Mouse (Mus musculus): ENCODE measurements around the gene Cops3. TPM values are rescaled to one million over a fixed set of nuclear protein-coding genes. Genes with fewer than 3 reads are reported as not detected.

The Cops3 gene
- total RNA-seq, 1 experiment from 2014 or later: 202 TPM

- no peak for ATAC-seq (replicated peaks; ENCODE audit: low read depth, poor library complexity, severe bottlenecking)
These were observed 59.4 kb downstream of the Cops3 start for GRCm38 (mm10) chr11:59780241-59780640.

GRCm38 (mm10) chr11:59779406-59779805, 60.2 kb downstream of the Cops3 start:
- ATAC-seq (replicated peaks; ENCODE audit: low read depth, poor library complexity, severe bottlenecking): no peak

GRCm38 (mm10) chr11:59778874-59779223, 60.8 kb downstream of the Cops3 start:
- no peak for ATAC-seq (replicated peaks; ENCODE audit: low read depth, poor library complexity, severe bottlenecking)

GRCm38 (mm10) chr11:59778181-59778873, 61.3 kb downstream of the Cops3 start:
- peak; percentile 97 for ATAC-seq (replicated peaks; ENCODE audit: low read depth, poor library complexity, severe bottlenecking)

GRCm38 (mm10) chr11:59777259-59777658, 62.4 kb downstream of the Cops3 start:
- ATAC-seq (replicated peaks; ENCODE audit: low read depth, poor library complexity, severe bottlenecking): no peak

- ATAC-seq (replicated peaks; ENCODE audit: low read depth, poor library complexity, severe bottlenecking): no peak
These were observed 64.0 kb downstream of the Cops3 start for GRCm38 (mm10) chr11:59775435-59776148.

GRCm38 (mm10) chr11:59774522-59774921, 65.1 kb downstream of the Cops3 start:
- ATAC-seq (replicated peaks; ENCODE audit: low read depth, poor library complexity, severe bottlenecking): peak; percentile 39

GRCm38 (mm10) chr11:59772902-59773301, 66.7 kb downstream of the Cops3 start:
- ATAC-seq (replicated peaks; ENCODE audit: low read depth, poor library complexity, severe bottlenecking): no peak

GRCm38 (mm10) chr11:59772291-59772690, 67.3 kb downstream of the Cops3 start:
- no peak for ATAC-seq (replicated peaks; ENCODE audit: low read depth, poor library complexity, severe bottlenecking)

- ATAC-seq (replicated peaks; ENCODE audit: low read depth, poor library complexity, severe bottlenecking): peak; percentile 62
These were observed 68.9 kb downstream of the Cops3 start for GRCm38 (mm10) chr11:59770753-59771152.

GRCm38 (mm10) chr11:59769738-59770137, 69.9 kb downstream of the Cops3 start:
- ATAC-seq (replicated peaks; ENCODE audit: low read depth, poor library complexity, severe bottlenecking): no peak

- ATAC-seq (replicated peaks; ENCODE audit: low read depth, poor library complexity, severe bottlenecking): no peak
These were observed 70.3 kb downstream of the Cops3 start for GRCm38 (mm10) chr11:59769307-59769706.

Other genes starting within 250 kb of the Cops3 start
- gene Olfr223, start 246.5 kb downstream of the Cops3 start, total RNA-seq (2017): not detected in 2 replicates
- gene Mprip, start 178.5 kb downstream of the Cops3 start, total RNA-seq (2017): 88.3 and 101 TPM in 2 replicates
- 2.6 and 3.2 TPM in 2 replicates for gene Pld6, start 52.2 kb downstream of the Cops3 start, total RNA-seq (2017)
- gene Flcn, start 29.8 kb downstream of the Cops3 start, total RNA-seq (2017): 18.0 and 18.4 TPM in 2 replicates
- 17.2 and 20.0 TPM in 2 replicates for gene Nt5m, start 391 bp downstream of the Cops3 start, total RNA-seq (2017)
- gene Med9, start 108.4 kb upstream of the Cops3 start, total RNA-seq (2017): 28.1 and 29.6 TPM in 2 replicates
- gene Rasd1, start 125.1 kb upstream of the Cops3 start, total RNA-seq (2017): 0.91 and 1.2 TPM in 2 replicates
- 0.92 and 5.6 TPM in 2 replicates for gene Pemt, start 206.7 kb upstream of the Cops3 start, total RNA-seq (2017)

Data from common myeloid progenitor, adult 5-6 weeks (primary cell).